Mouse (Mus musculus) megakaryocyte, adult 5-6 weeks (primary cell): ENCODE results near the gene Zfp445. TPM values are rescaled to one million over a fixed set of nuclear protein-coding genes. Genes with fewer than 3 reads are reported as not detected.
"Not testable (repeated sequence)": the region's sequence is repeated elsewhere in the genome, so short reads cannot be mapped to it uniquely, and the experiment has no call there.

Experiments used
- ATAC-seq: 2 replicates; pipeline ENCODE4 v1.8.0; 2016; ENCODE audit warnings: mild to moderate bottlenecking, inconsistent platforms; ENCODE audit not compliant: poor library complexity, severe bottlenecking
- total RNA-seq, 2 experiments: library from RNA; stranded (forward) in 1 of 2; stranded (reverse) in 1 of 2; fragments of 153-499, 151-499 nt in 1 of 2; fragments of 221-1000, 200-1000 nt in 1 of 2; gene quantifications; 2 replicates each; pipeline versions ENCODE4 v1.2.3 to v1.2.4; 2015 to 2017

The Zfp445 gene
- total RNA-seq (2015): 27.6 and 29.1 TPM in 2 replicates
- total RNA-seq (2017): 50.0 and 59.3 TPM in 2 replicates

DNA sequence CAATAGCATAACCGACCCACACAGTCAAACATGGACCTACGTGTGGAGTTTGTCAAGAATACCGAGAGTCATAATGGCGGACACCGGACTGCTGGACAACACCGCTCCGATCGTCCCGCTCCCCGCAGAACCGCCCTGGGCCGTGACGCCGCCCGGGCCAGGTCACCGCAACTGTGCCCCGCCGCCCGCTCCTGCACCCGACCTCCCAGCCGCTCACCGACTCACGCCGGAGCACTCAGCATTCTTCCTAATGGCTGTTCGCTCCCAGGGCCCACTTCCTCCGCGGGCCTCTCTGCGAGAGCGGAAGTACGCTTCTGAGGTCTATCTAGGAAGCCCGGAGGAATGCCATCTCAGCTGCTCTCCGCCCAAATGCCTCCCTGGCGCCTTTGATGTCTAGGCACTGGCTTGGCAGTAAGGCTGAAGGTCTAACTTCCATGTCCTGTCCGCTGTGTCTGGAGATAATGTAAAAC, at the start of gene Zfp445:
Zfp445 (minus strand) TSS at position 310 of the 470 bp plus-strand sequence.
- ATAC-seq: peak; percentile 98

DNA sequence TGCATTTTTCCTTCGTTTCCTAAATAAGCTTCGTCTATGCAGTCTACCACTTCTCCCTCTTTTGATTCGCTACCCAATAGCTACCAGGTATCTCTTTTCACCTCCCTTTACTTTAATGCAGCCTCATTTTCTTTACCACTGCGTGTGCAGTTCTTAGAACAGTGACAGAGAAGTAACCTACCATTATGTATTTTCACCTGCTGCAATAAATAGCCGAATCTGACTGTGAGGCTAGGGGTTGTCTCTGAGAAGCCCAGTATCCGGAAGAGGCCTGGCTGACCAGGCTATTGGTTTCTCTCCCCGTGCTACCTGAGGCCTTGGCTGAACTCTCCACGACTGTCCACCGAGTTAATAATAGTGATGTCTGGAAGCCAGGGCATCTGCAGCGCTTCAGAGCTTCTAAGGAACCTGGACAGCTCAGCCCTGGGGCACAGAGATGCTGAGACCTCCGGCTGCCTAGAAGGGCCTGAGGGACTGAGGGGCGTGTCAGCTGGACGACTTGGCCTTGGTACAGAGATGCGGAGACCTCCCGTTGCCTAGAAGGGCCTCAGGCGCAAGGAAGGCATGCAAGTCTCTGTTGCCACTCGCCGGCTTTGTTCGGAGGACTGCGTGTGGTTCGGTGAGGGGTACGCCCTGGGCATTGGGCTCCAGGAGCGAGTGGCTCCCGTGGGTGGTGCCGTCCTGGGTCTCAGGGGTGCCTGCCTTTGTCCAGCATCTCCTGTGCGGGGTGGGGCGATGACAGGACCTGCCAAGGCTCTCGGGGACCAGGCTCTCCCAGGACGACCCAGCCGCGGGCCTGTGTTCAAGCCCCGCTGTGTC, 37.1 kb upstream of the Zfp445 start:
- ATAC-seq: peak; percentile 40; the same call in 1 of the 2 replicates

DNA sequence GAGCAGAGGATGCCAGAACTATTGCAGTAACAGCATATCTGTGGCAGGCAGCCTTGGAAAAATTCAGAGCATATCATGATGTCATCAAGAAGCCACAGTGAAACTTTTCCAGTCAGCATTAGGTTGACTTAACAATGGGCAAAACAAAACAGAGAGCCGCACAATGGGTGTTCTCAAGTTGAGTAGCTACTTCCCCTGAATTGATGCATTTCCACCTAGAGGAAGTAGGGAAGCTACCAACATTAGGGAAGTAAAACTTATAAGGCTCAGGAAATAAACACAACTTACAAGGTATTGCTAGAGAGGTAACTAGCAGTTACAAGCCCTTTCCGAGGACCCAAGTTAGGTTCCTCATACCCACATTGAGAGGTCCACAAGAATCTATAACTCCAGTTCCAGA, 35.2 kb upstream of the Zfp445 start:
- ATAC-seq: peak; percentile 84

DNA sequence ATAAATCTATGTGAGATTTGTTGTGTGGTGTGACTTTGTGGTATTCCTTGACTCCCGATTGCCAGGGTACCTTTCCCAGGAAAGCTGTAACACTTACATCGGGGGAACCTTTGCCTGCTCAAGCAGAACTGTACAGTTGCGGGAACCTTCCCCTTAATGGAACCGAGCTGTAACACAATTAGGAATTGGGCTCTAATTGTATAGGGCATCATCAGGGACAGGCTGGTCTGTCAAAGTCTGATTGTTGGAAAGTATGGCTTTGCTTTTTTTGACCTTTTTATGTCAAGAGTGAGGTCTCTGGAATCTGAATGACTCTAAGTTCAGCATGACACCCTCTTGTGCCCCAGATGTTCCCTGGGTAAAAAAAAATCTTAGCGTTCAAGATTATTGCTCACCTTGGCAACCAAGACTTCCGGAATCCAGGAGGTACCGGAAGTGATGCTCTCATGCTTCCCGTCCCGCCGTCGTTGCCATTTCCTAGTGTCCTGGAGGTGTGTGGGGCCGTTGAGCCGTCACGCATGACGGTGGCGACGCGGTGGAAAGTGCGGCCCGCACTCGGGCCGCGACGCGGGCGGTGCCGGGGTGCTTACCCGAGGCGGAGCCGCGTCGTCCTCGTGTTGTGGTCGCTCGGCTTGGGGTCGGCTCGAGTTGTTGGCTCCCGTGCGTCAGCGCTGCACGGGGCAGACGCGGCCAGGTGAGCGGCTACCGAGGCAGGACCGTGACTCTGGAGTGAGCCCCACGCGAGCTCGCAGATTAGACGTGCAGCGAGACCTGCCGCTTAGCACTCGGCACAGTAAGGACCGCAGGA, 20.8 kb upstream of the Zfp445 start:
- peak; percentile 85 for ATAC-seq

DNA sequence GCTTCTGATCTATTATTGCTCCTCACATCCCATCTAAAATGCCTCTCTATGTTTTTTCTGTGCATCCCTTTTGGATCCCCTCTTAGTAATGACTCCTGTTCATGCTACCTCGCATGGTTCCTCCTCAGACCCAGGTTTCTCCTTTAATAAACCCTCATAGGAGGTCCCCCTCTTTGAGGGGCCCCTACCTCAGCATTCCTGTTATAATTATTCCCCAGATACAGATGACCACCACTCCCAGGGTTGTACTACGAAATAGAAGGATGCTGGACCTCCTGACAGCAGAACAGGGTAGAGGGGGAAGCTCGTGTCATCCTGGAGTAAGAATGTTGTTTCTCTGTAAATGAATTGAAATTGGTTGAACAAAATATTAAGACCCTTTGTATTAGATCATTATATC, 19.6 kb upstream of the Zfp445 start, which contains the start of gene Zkscan7:
Zkscan7 (plus strand) TSS at position 301 of the 400 bp plus-strand sequence.
- no peak for ATAC-seq

DNA sequence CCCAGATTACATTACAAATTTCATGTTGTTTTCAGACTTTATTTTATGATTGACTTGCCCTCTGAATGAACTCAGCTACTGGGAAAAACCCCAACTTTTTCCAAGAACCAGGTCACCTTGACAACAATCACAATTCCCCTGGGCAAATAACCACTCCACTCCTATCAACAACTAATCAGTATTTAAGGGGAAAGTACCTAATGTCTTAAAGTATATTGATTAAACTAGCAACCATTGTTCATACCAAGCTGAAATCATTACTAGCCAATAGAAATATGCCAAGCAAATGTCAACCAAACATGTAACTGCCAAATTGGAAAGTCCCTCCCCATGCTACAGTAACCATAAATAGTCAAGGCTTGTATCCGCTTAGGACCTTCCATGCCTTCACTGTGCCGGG, 9.3 kb upstream of the Zfp445 start:
- no peak for ATAC-seq

DNA sequence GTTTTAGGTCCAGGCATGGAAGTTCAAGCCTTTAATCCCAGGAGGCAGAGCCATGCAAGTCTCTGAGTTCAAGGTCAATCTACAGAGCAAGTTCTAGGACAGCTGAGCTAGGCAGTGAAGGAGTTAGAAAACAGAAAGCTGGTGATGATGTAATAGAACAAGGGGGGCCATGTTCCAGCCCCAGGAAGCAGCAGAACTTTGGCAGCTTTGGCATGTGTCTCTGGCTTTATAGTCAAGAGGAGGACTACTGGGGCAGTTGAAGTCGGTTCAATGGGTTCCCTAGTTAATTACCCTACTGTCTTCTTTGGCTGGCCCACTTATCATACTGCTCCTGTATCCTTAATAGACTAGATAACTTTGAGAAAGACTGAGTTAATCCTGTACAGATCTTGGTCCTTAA, 8.8 kb upstream of the Zfp445 start:
- no peak for ATAC-seq

DNA sequence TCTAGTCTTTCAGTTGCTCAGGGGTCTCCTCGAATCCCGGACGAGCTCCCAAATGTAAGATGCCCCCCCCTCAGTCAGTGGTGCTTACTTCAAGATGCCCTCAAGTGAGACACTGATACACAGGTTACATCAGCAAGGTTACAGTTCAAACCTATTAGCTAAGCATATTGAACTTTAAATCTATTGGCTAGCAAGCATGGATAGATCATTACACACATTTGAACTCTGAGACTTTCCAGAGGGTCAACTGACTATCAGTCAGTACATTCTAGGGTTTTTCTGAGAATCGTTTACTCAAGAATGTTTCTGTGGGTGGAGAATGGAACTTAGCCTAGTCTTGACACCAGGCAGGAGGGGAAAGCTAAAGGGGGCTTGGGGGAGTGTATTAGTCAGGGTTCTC, 6.8 kb upstream of the Zfp445 start:
- ATAC-seq: no peak

DNA sequence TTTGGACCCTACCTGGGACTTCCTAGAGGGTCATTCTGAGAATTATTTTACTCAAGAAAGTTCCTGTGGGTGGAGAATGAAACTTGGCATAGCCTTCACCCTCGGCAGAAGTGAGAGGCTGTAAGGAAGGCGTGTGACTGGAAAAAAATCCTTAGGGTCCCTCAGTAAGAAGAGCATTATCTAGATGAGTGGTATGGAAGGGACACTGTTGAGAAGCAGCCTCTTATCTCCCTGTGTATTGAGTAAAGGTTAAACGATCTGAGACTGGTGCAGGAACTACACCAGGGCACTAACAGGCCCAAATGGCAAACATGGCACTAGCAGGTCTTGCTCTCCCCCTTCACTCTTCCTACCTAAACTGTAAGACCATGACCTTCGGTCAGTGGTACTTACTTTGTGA, 386 bp upstream of the Zfp445 start:
- ATAC-seq: no peak

DNA sequence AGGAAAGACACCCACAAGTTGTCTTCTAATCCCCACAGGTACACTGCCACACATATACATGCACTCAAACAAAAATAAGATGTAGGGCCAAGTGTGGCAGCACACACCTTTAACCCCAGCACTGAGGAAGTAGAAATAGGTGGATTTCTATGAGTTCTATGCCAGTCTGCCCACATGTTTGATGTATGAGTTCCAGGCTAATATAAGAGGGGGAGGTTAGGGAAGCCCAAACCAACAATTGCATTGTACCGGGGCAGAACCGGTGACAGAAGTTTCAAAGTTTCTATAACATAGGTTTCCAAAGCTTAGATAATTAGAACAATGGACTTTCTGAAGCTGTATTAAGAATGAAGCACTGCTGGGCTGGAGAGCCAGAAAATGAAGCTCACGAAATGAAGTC, 958 bp downstream of the Zfp445 start:
- no peak for ATAC-seq

DNA sequence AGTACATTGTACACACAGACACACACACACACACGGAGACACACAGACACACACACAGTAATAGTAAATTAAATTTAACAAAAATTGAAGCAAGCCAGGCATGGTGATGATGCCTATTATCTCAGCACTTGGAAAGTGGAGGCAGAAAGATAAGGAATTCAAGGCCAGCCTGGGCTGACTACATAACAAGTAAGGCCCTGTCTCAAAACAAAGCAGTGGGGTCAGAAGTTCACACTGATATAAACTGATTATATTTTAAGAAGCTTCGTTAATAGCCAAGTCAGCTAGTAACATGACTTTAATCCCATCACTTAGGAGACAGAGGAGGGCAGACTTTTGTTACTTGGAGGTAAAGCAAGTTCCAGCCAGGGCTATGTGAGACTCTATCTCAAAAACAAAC, 2.1 kb downstream of the Zfp445 start:
- no peak for ATAC-seq

DNA sequence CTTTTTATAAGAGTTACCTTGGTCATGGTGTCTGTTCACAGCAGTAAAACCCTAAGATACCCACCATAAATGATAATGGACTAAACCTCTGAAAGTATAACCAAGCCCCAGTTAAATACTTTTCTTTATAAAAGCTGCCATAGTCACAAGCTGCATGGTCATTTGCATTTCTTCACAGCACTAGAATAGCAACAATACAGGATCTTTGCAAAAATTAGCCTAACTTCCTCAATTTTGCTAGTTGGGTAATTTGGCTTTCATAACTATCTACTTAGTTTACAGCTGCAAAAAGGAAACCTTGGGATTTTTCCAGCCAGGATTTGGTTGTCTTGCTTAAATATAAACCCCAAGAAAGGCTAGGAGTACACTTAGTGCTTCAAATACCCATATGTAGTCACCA, 5.1 kb downstream of the Zfp445 start:
- peak; percentile 73 for ATAC-seq

DNA sequence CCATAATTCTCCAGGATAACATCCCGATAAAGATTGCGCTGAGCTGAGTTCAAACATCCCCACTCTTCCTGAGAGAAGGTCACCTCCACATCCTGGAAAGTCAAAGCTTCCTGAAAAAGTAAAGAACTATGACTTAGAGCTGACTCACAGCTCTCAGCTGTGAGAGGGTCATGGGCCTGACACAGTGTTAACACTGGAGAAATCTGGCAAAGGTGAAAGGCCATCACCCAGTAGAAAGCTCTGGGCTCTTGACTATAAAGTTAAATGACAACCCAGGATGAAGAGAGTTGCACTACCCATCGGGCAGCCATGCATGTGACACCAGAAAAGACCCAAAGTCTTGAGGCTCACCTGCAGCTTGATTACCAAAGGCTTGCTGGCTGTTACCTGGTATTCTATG, 9.1 kb downstream of the Zfp445 start:
- no peak for ATAC-seq

DNA sequence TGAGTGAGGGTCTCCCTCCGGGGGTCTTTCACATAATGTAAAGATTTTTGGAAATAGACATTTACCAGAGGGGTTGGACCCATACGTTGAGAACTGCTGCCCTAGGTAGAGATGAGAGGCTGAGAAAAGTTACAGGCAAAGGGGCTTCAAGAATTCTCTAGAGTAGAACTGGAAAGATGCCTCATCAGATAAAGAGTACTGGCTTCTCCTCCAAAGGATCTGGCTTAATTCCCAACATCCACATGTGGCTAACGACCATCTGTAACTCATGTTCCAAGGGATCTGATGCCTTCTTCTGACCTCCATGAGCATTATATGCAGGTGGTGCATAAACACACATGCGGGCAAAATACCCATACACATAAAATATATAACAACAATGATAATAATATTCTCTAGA, 10.2 kb downstream of the Zfp445 start:
- no peak for ATAC-seq

DNA sequence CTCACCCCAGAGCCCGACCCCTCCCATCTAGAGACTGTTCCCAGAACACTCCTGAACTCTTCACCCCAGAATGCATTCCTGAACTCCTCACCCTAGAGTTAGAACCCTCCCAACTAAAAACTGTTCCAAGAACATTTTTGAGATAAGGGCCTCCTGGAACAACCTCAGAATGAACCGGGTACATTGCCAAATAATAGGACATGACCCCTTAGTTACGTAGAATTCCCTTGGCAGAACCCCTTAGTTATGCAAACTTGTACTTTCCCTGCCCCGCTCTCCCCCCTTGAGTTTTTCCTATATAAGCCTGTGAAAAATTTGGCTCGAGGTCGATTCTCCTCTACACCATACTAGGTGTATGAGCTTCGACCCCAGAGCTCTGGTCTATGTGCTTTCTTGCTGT, 10.7 kb downstream of the Zfp445 start:
- ATAC-seq: not testable (repeated sequence)

DNA sequence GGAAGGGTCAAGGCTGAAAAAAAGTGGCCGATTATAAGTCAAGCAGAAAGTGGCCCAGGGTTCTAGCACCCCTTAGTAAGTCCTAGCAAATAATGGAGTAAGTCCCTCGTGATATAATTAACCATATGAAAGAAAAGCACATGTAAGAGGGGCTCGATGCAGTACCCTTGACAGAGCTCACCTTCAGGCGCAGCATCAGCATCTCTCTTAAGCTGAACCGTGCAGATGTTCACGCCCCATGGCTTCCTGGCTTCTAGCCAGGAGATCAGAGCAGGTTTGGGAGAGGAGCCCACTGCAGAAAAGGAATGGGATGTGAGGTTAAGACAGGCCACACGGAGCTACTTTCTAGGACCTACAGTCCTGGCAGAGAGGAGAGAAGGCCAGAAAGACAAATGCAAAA, 11.3 kb downstream of the Zfp445 start:
- no peak for ATAC-seq

DNA sequence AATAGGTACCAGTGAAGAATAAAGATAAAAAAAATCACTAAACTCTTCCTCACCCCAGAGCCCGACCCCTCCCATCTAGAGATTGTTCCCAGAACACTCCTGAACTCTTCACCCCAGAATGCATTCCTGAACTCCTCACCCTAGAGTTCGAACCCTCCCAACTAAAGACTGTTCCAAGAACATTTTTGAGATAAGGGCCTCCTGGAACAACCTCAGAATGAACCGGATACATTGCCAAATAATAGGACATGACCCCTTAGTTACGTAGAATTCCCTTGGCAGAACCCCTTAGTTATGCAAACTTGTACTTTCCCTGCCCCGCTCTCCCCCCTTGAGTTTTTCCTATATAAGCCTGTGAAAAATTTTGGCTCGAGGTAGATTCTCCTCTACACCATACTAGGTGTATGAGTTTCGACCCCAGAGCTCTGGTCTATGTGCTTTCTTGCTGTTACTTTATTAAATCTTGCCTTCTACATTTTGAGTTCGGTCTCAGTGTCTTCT, 17.9 kb downstream of the Zfp445 start:
- not testable (repeated sequence) for ATAC-seq

DNA sequence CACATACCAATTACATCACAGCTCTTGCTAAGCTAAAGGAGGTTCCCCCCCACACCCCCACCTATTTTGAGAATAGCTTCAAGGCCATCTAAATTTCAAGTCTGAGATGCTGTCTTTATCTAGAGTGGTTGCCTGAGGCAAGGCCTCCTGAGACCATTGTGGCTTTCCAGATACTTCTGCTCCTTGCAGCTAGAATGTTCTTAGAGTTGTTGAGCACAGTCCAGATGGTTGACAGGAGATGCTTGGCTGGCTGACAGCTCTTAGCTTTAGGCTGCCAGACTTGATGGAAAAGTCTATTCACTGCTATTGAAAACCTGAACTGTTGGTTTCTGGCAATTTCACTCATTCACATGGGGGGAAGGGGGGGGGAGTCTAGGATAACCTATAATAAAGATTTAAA, 19.6 kb downstream of the Zfp445 start:
- ATAC-seq: no peak

DNA sequence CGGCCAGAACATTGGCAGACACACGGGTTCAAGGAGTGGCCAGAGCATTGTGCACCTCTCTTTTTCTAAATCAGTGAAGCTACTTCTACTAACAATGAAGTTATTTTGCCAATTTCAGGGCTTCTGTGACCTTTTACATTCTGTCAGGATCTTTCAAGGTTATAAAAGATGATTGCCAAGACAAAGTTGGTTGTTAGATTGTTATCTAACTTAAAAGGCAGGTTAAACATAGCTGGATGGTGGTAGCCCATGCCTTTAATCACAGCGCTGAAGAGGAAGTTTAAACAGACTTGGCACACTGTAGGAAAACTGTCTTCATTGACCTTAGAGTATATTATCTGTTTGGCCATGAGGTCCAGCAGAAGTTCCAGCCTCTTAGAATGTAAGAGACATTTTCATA, 20.2 kb downstream of the Zfp445 start:
- no peak for ATAC-seq

DNA sequence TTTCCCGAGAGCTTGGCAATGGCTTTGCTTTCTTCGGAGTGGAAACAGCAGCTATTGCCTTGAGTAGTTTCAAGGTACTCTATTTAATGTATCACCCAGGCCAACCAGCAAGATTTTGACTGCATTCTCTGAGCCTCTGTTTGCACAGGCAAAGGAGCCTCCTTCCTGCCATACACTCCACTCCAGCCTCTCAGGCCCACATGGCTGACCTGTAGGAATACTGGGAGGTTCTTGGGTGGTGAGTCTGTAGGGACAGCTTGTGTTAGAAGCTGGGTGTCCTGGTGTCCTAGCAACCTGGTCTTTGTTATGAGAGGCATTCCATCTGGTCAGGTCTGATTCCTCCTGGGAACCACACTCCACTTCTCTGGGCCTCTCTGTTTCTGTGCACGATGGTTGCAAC, 22.0 kb downstream of the Zfp445 start, which contains the start of gene Gm35549:
Gm35549 (minus strand) TSS at position 276 of the 400 bp plus-strand sequence.
- ATAC-seq: no peak

DNA sequence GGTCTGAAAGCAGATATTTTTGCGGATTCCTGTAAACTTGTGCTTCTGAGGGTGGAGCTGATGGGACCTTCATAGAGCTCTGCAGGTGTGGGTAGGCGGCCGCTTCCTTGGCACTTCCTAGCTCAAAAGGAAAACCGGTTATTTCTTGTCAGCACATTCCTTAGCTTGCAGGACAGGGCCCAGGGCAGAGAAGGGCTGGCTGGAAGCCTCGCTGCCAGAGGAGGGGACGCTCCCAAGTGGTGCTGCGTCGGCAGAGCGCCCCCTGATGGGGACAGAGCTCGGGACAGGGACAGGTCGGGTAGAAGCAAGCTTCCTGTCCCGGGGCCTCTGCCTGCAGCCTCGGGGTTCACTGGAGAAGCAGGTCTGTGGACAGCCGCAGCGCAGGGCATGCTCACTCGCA, 28.1 kb downstream of the Zfp445 start:
- ATAC-seq: no peak

DNA sequence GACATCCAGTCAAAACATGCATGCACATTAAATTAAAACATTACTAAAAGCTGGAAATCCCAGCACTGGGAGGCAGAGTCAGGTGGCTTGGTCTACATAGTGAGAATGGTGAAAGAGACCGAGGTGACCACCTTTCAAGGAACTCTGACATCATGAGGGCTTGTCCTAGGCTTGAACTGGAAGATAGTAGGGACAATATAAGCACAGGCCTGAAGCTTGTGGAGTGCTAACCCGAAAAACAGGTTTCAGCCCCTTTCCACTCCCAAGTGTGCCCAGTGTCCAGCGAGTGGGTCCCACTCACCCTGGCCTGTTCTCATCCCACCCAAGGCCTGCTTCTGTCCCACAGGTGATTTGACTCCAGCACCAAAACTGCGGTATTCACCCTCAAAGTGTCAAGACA, 28.6 kb downstream of the Zfp445 start:
- ATAC-seq: no peak
